Mouse (Mus musculus): ENCODE data around the gene Enthd1.

DNA sequence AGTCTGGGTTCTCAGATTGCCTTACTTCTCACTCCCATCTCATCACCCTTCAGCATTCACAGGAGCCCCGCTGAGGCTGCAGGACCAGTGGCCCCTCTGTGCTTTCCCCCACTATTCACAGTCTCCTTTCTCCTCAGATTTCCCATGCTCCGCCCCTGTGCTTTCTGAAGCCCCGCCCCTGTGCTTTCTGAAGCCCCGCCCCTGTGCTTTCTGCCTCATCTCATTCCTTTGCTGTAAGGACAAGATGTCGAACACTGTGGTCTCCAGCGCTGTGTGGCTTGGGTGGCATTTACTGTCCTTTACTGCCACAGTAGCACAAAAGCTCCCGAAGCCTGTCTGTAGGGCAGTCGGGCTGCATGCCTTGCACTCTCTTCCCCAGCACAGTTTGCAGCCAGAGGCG is 102.8 kb downstream of the Enthd1 start:
- TF ChIP-seq GATA1 (IDR thresholded peaks at IDR 0.05; ENCODE audit: low read length) (no peak), TAL1 (IDR thresholded peaks at IDR 0.05; ENCODE audit: low read length) (no peak)

Measured in erythroblast, embryonic 14.5 days (primary cell).